Mouse (Mus musculus) intestine, embryonic 14.5 days (tissue): ENCODE results near the gene Tpd52l2. TPM values are rescaled to one million over a fixed set of nuclear protein-coding genes. Genes with fewer than 3 reads are reported as not detected.

ENCODE experiments used
- ATAC-seq: fragments of 200-750 bp; cut with Nextera tagmentation; replicated peaks from 2 replicates; pipeline ENCODE4 v1.8.0; 2017; ENCODE audit warnings: low read depth, moderate number of reproducible peaks, moderate TSS enrichment, moderate library complexity; ENCODE audit not compliant: low FRiP score, low TSS enrichment
- DNase-seq: peaks from one replicate; pipeline ENCODE4 v3.0.0-alpha.2; 2018; ENCODE audit warnings: low spot score
- H3K27ac ChIP-seq: fragments of 300-500 bp; sonication (generic); 2 replicates; pipeline ENCODE4 v1.5.1; 2014; ENCODE audit warnings: low read depth, mild to moderate bottlenecking, control low read depth
- H3K27me3 ChIP-seq: fragments of 300-500 bp; sonication (generic); replicated peaks from 2 replicates; pipeline ENCODE4 v1.6.1; 2014; ENCODE audit warnings: low read length, control low read depth; ENCODE audit not compliant: control insufficient read depth, insufficient read depth
- H3K36me3 ChIP-seq: fragments of 300-500 bp; sonication (generic); 2 replicates; pipeline ENCODE4 v1.6.1; 2014; ENCODE audit warnings: low read length, control low read depth; ENCODE audit not compliant: control insufficient read depth, insufficient read depth
- H3K4me1 ChIP-seq: fragments of 300-500 bp; sonication (generic); replicated peaks from 2 replicates; pipeline ENCODE4 v1.6.1; 2014; ENCODE audit warnings: low read length, control low read depth, mixed read lengths; ENCODE audit not compliant: control insufficient read depth, insufficient read depth
- H3K4me2 ChIP-seq: fragments of 300-500 bp; sonication (generic); 2 replicates; pipeline ENCODE4 v1.6.1; 2014; ENCODE audit warnings: low read length
- H3K4me3 ChIP-seq: fragments of 300-500 bp; sonication (generic); 2 replicates; pipeline ENCODE4 v1.5.1; 2014; ENCODE audit warnings: low read depth, low read length, control low read depth, mixed read lengths
- H3K9ac ChIP-seq: fragments of 300-500 bp; sonication (generic); 2 replicates; pipeline ENCODE4 v1.6.1; 2014; ENCODE audit warnings: mild to moderate bottlenecking, low read length
- H3K9me3 ChIP-seq: fragments of 300-500 bp; sonication (generic); 2 replicates; pipeline ENCODE4 v1.6.1; 2016; ENCODE audit warnings: low read length, control low read depth; ENCODE audit not compliant: control insufficient read depth
- WGBS: fragments of 180-500 bp; shearing (Covaris S2); extraction: QIAGEN DNeasy Blood & Tissue Kit; methylation state at CpG from one replicate; pipeline ENCODE4 v1.1.7; 2014; 5-methylcytosine and 5-hydroxymethylcytosine counted together
- polyA plus RNA-seq: library from polyadenylated mRNA; unstranded; fragments of >200 nt; fragmentation: Nextera tagmentation; extraction: Ambion mirVana; gene quantifications from 2 replicates; pipeline ENCODE4 v1.2.1, GENCODE M21; 2014

The Tpd52l2 gene
- polyA plus RNA-seq, 1 experiment from 2014 or later: 152 TPM

DNA sequence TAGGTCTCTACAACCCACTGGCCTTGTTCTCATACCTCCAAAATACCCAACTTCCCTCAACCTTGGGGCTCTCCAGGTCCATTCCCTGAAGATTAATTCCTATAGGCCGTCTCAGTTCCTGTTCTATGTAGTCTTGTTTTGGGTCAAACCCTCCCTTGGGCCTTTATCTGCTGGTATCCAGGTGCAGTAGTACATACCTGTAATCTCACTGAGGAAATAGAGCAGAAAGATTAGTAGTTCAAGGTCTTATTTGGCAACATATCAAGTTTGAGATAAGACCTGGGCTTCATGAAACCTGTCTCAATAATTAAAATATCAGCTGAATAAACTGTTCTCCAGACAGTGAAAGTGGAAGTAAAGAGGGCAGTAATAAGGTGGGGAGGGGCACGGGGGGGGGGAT, 13.8 kb upstream of the Tpd52l2 start:
- Histone ChIP-seq H3K27ac (no peak overlapping the region), H3K27me3 (no peaks in the 10 kb centered on the region), H3K4me3 (no peak overlapping the region), H3K36me3 (no peaks in the 10 kb centered on the region), H3K4me2 (no peak overlapping the region), H3K9me3 (no peaks in the 10 kb centered on the region), H3K4me1 (peaks cover 28% of the 10 kb centered on the region), H3K9ac (no peak overlapping the region)
- WGBS: 47% methylated on average over 2 of the region's 2 CpGs
- no peak for DNase-seq
- no peak for ATAC-seq

- H3K27me3 ChIP-seq: no peaks in the 10 kb centered on the region
- H3K36me3 ChIP-seq: no peaks in the 10 kb centered on the region
- no peak for ATAC-seq
- H3K27ac ChIP-seq: no peak overlapping the region
- no peak overlapping the region for H3K9ac ChIP-seq
- no peaks in the 10 kb centered on the region for H3K9me3 ChIP-seq
- 32% methylated on average over 7 of the region's 7 CpGs for WGBS
- peaks cover 29% of the 10 kb centered on the region for H3K4me1 ChIP-seq
- no peak overlapping the region for H3K4me3 ChIP-seq
- no peak overlapping the region for H3K4me2 ChIP-seq
- no peak for DNase-seq
Observed at GRCm38 (mm10) chr2:181483562-181484318, 13.2 kb upstream of the Tpd52l2 start.

- H3K4me2 ChIP-seq: no peak overlapping the region
- H3K27ac ChIP-seq: no peak overlapping the region
- 86% methylated on average over 6 of the region's 6 CpGs for WGBS
- no peak for ATAC-seq
- H3K4me1 ChIP-seq: peaks cover 29% of the 10 kb centered on the region
- H3K9ac ChIP-seq: no peak overlapping the region
- H3K4me3 ChIP-seq: no peak overlapping the region
- H3K9me3 ChIP-seq: no peaks in the 10 kb centered on the region
- no peak for DNase-seq
- no peaks in the 10 kb centered on the region for H3K36me3 ChIP-seq
- no peaks in the 10 kb centered on the region for H3K27me3 ChIP-seq
Observed at GRCm38 (mm10) chr2:181484456-181485233, 12.3 kb upstream of the Tpd52l2 start.

- no peak overlapping the region for H3K9ac ChIP-seq
- H3K4me3 ChIP-seq: no peak overlapping the region
- H3K4me2 ChIP-seq: no peak overlapping the region
- DNase-seq (no peak), ATAC-seq (no peak)
- 14% methylated on average over 1 of the region's 1 CpGs for WGBS
- peak overlapping the region; percentile 43; the same call in 1 of the 2 replicates for H3K27ac ChIP-seq
- H3K9me3 ChIP-seq: no peaks in the 10 kb centered on the region
- H3K27me3 ChIP-seq: no peaks in the 10 kb centered on the region
- H3K36me3 ChIP-seq: no peaks in the 10 kb centered on the region
- peaks cover 29% of the 10 kb centered on the region for H3K4me1 ChIP-seq
Observed at GRCm38 (mm10) chr2:181485741-181486140, 11.2 kb upstream of the Tpd52l2 start.

- H3K27ac ChIP-seq: peak overlapping the region; percentile 83
- peak; percentile 85 for ATAC-seq
- H3K36me3 ChIP-seq: no peaks in the 10 kb centered on the region
- H3K9me3 ChIP-seq: no peaks in the 10 kb centered on the region
- WGBS: 13% methylated on average over 5 of the region's 5 CpGs
- no peak overlapping the region for H3K4me3 ChIP-seq
- H3K4me2 ChIP-seq: peak overlapping the region; percentile 27
- H3K27me3 ChIP-seq: no peaks in the 10 kb centered on the region
- 0 out of 2 replicates have a peak overlapping the region, but pooled peaks have one; percentile 10 for H3K9ac ChIP-seq
- DNase-seq: peak; percentile 68
- H3K4me1 ChIP-seq: peaks cover 29% of the 10 kb centered on the region
Observed at GRCm38 (mm10) chr2:181487338-181488277, 9.3 kb upstream of the Tpd52l2 start.

DNA sequence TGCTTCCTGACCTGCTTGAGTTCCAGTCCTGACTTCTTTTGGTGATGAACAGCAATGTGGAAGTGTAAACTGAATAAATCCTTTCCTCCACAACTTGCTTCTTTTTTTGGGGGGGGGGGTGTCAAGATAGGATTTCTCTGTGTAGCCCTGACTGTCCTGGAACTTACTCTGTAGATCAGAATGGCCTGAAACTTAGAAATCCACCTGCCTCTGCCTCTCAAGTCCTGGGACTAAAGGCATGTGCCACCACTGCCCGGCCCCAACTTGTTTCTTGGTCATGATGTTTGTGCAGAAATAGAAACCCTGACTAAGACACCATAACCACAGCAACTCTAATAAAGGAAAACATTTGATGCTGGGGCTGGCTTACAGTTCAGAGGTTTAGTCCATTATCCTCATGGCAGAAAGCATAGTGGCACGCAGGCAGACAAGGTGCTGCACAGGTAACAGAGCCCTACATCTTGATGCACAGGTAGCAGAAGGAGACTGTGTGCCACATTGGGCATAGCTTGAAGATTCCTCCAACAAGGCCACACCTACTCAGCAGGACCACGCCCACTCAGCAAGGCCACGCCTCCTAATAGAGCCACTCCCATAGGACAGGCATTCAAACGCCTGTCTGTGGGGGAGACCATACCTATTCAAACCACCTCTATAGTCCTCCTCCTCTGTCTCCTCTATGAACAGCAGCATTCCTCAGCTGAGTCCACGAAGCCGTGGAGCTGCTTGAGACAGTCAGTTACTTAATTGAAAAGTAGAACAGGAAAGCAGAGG, 5.3 kb upstream of the Tpd52l2 start:
- WGBS: 31% methylated on average over 7 of the region's 7 CpGs

GRCm38 (mm10) chr2:181492206-181492605, 4.7 kb upstream of the Tpd52l2 start:
- Histone ChIP-seq H3K27ac (no peak overlapping the region), H3K9ac (no peak overlapping the region), H3K36me3 (no peaks in the 10 kb centered on the region), H3K9me3 (no peaks in the 10 kb centered on the region), H3K4me1 (peaks cover 13% of the 10 kb centered on the region), H3K4me2 (no peak overlapping the region), H3K27me3 (no peaks in the 10 kb centered on the region), H3K4me3 (no peak overlapping the region)
- ATAC-seq (no peak), DNase-seq (no peak)
- WGBS: 38% methylated on average over 3 of the region's 3 CpGs

More for the DNA sequence above, 5.3 kb upstream of the Tpd52l2 start:
- H3K9ac ChIP-seq: no peak overlapping the region
- no peaks in the 10 kb centered on the region for H3K27me3 ChIP-seq
- no peaks in the 10 kb centered on the region for H3K36me3 ChIP-seq
- no peaks in the 10 kb centered on the region for H3K9me3 ChIP-seq
- H3K4me2 ChIP-seq: no peak overlapping the region
- DNase-seq: no peak
- peaks cover 19% of the 10 kb centered on the region for H3K4me1 ChIP-seq
- no peak overlapping the region for H3K4me3 ChIP-seq
- no peak for ATAC-seq
- H3K27ac ChIP-seq: no peak overlapping the region
